Mouse (Mus musculus) heart, postnatal 4 days (tissue): ENCODE measurements around the gene Col11a2. TPM values are rescaled to one million over a fixed set of nuclear protein-coding genes. Genes with fewer than 3 reads are reported as not detected.

Source experiments
- DNase-seq: peaks from one replicate; pipeline ENCODE4 v3.0.0; 2021
- microRNA-seq, 2 experiments: library from miRNA; unstranded; fragments of <30 nt; microRNA quantifications; one replicate each; pipeline ENCODE4 v1.2.0; 2021 to 2022
- total RNA-seq, 2 experiments: library from RNA; stranded (reverse); gene quantifications; 2 replicates each; pipeline ENCODE4 v1.2.3; 2021

Gene Col11a2
- total RNA-seq, 2 experiments from 2014 or later = 1.4 to 2.2 TPM

- DNase-seq = no peak
Measured at GRCm38 (mm10) chr17:34107109-34107867, 68.1 kb downstream of the Col11a2 start.

GRCm38 (mm10) chr17:34108460-34108859 lies 69.2 kb downstream of the Col11a2 start:
- DNase-seq = no peak

GRCm38 (mm10) chr17:34109038-34109805 lies 70.0 kb downstream of the Col11a2 start:
- DNase-seq = no peak

- no peak for DNase-seq
Measured at GRCm38 (mm10) chr17:34109806-34110195, 70.6 kb downstream of the Col11a2 start.

- no peak for DNase-seq
Measured at GRCm38 (mm10) chr17:34110309-34110708, 71.1 kb downstream of the Col11a2 start.

- no peak for DNase-seq
Measured at GRCm38 (mm10) chr17:34114114-34114513, 74.9 kb downstream of the Col11a2 start.

Small RNA genes lying within 50 kb of the gene (microRNA-seq; reads per million reads assigned to microRNA genes)
- gene Mir219a-1 (0.20 to 0.69 reads per million in 2 experiments), gene Mir219c (0 reads per million in 2 experiments)

Other genes starting within 250 kb of the Col11a2 start
- gene Kank3, start 228.9 kb upstream of the Col11a2 start, total RNA-seq = 10 to 100 TPM; 57.5 to 58.5 TPM
- 1,000 to 10,000 TPM; 1,097 to 1,179 TPM for gene Rps28, start 214.9 kb upstream of the Col11a2 start, total RNA-seq
- gene Ndufa7, start 214.9 kb upstream of the Col11a2 start, total RNA-seq = 100 to 1,000 TPM; 423 to 447 TPM
- gene Cd320, start 196.3 kb upstream of the Col11a2 start, total RNA-seq = 10 to 100 TPM; 16.8 to 21.4 TPM
- gene Gm7029, start 165.6 kb upstream of the Col11a2 start, total RNA-seq = not detected
- 10 to 100 TPM; 40.2 to 42.7 TPM for gene Kifc1, start 148.8 kb upstream of the Col11a2 start, total RNA-seq
- gene Platr17, start 134.3 kb upstream of the Col11a2 start, total RNA-seq = not detected
- 10 to 100 TPM; 16.5 to 18.0 TPM for gene Daxx, start 130.0 kb upstream of the Col11a2 start, total RNA-seq
- 10 to 100 TPM; 72.3 to 78.5 TPM for gene Tapbp, start 123.5 kb upstream of the Col11a2 start, total RNA-seq
- gene Zbtb22, start 123.5 kb upstream of the Col11a2 start, total RNA-seq = 10 to 100 TPM; 34.3 to 35.8 TPM
- 10 to 100 TPM; 56.5 to 58.1 TPM for gene Rgl2, start 109.9 kb upstream of the Col11a2 start, total RNA-seq
- gene Pfdn6, start 99.1 kb upstream of the Col11a2 start, total RNA-seq = 10 to 100 TPM; 78.0 to 79.5 TPM
- gene Wdr46, start 98.8 kb upstream of the Col11a2 start, total RNA-seq = 10 to 100 TPM; 13.3 to 14.4 TPM
- gene B3galt4, start 87.9 kb upstream of the Col11a2 start, total RNA-seq = 1 to 10 TPM; 2.3 to 2.9 TPM
- gene Vps52, start 83.6 kb upstream of the Col11a2 start, total RNA-seq = 10 to 100 TPM; 38.1 to 40.1 TPM
- gene Rps18, start 83.4 kb upstream of the Col11a2 start, total RNA-seq = 100 to 1,000 TPM; 648 to 719 TPM
- gene H2-K1, start 39.1 kb upstream of the Col11a2 start, total RNA-seq = 10 to 100 TPM; 33.9 to 35.4 TPM
- gene Ring1, start 14.8 kb upstream of the Col11a2 start, total RNA-seq = 10 to 100 TPM; 18.7 to 19.8 TPM
- gene H2-Ke6, start 11.4 kb upstream of the Col11a2 start, total RNA-seq = 10 to 100 TPM; 63.6 to 69.6 TPM
- 10 to 100 TPM; 83.8 to 86.5 TPM for gene Slc39a7, start 7.8 kb upstream of the Col11a2 start, total RNA-seq
- gene Rxrb, start 7.6 kb upstream of the Col11a2 start, total RNA-seq = 10 to 100 TPM; 35.5 to 39.5 TPM
- not detected for gene H2-Oa, start 52.9 kb downstream of the Col11a2 start, total RNA-seq
- gene H2-DMa, start 80.1 kb downstream of the Col11a2 start, total RNA-seq = 1 to 10 TPM; 5.6 to 6.0 TPM
- 100 to 1,000 TPM; 125 to 128 TPM for gene Brd2, start 83.2 kb downstream of the Col11a2 start, total RNA-seq
- under 1 TPM; 0.55 to 0.72 TPM for gene H2-DMb2, start 103.9 kb downstream of the Col11a2 start, total RNA-seq
- gene H2-DMb1, start 113.6 kb downstream of the Col11a2 start, total RNA-seq = under 1 TPM; 0.26 to 0.68 TPM
- 1 to 10 TPM; 4.8 to 5.4 TPM for gene Tap1, start 148.1 kb downstream of the Col11a2 start, total RNA-seq
- gene Psmb9, start 148.3 kb downstream of the Col11a2 start, total RNA-seq = 1 to 10 TPM; 2.5 to 3.8 TPM
- 1 to 10 TPM; 3.7 to 7.0 TPM for gene Psmb8, start 158.3 kb downstream of the Col11a2 start, total RNA-seq
- 10 to 100 TPM; 10.7 to 12.3 TPM for gene Tap2, start 164.1 kb downstream of the Col11a2 start, total RNA-seq
- gene H2-Ob, start 199.5 kb downstream of the Col11a2 start, total RNA-seq = under 1 TPM; 0.23 to 0.38 TPM
- gene H2-Ab1, start 218.3 kb downstream of the Col11a2 start, total RNA-seq = 1 to 10 TPM; 2.4 to 3.1 TPM
- 1 to 10 TPM; 2.2 to 3.0 TPM for gene H2-Aa, start 248.4 kb downstream of the Col11a2 start, total RNA-seq